Mouse (Mus musculus) C2C12 (cell line): ENCODE results near the gene Tesk1.

Experiments
- CTCF ChIP-seq: IDR thresholded peaks from one replicate; pipeline ENCODE4 v1.5.1; 2011; ENCODE audit not compliant: control insufficient read depth, insufficient read depth, insufficient read length
- MYOG ChIP-seq: IDR thresholded peaks from one replicate; pipeline ENCODE4 v1.6.1; 2011; ENCODE audit not compliant: control insufficient read depth, insufficient read length; ENCODE audit errors: extremely low read depth

GRCm38 (mm10) chr4:43431690-43432089 is 10.0 kb upstream of the Tesk1 start:
- no peak for TF ChIP-seq CTCF
- no peak for TF ChIP-seq MYOG
